Mouse (Mus musculus): ENCODE measurements around the gene Tnip1. TPM values are rescaled to one million over a fixed set of nuclear protein-coding genes. Genes with fewer than 3 reads are reported as not detected.

Tnip1 gene
- polyA plus RNA-seq (2015; fragmentation: Nextera tagmentation; extraction: Ambion mirVana) = 11.3 and 13.2 TPM in 2 replicates

- Histone ChIP-seq H3K4me2 (replicated peaks) (no peak within 1 kb of the TSS), H3K36me3 (no peaks in the 10 kb centered on the region), H3K4me1 (no peaks in the 10 kb centered on the region), H3K4me3 (no peak within 1 kb of the TSS), H3K27ac (replicated peaks) (no peak within 1 kb of the TSS), H3K27me3 (no peaks in the 10 kb centered on the region), H3K9me3 (no peaks in the 10 kb centered on the region), H3K9ac (replicated peaks) (no peak within 1 kb of the TSS)
- ATAC-seq (replicated peaks) = no peak
- 49% methylated on average over 6 of the region's 6 CpGs for WGBS
Measured at GRCm38 (mm10) chr11:54962810-54963209, at the start of gene Tnip1. TSS of gene Tnip1 (minus strand) at chr11:54962917.

DNA sequence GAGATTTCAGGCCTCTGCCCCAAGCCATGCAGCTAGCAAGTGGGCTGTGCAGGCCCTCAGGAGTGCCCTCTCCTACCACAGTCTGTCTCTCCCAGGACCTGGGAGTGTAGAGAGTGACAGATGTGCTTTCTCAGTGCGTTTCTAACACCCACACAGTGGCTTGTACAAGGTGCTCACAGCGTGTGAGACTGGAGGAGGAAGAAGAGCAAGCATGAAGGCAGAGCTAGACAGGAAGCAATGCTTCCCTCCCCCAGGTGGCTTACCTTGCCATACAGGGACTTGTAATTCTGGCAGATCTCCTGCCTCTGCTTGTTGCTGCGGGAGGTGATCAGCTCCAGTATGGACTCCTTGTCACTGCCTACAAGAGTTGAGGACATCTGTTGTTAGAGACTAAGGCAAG, 48.7 kb upstream of the Tnip1 start:
- Histone ChIP-seq H3K36me3 (peaks cover 24% of the 10 kb centered on the region; the same call in 1 of the 2 replicates), H3K4me1 (peaks cover 14% of the 10 kb centered on the region), H3K9ac (replicated peaks) (no peak overlapping the region), H3K9me3 (no peaks in the 10 kb centered on the region), H3K4me2 (replicated peaks) (no peak overlapping the region), H3K27me3 (no peaks in the 10 kb centered on the region), H3K27ac (replicated peaks) (no peak overlapping the region), H3K4me3 (no peak overlapping the region)
- no peak for ATAC-seq (replicated peaks)
- 91% methylated on average over 3 of the region's 3 CpGs for WGBS

DNA sequence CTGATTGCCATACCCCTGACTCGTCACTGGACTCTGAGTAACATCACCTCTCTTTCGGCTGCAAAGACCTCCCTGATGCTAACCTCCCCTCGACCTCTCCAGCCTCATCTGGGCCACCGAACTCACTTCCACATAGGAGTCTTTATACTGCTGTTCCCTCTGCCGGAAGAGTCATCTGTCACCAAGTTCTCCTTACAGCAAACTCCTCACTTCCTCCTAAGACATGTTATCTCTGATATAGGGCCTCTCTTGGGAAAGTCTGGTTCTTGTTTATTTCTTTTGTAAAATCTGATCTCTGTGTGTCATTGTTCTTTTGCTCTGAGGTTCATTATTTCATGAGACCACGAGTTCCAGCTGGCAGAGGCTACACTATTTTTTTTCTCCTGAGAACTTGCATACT, 45.5 kb upstream of the Tnip1 start:
- no peak for ATAC-seq (replicated peaks)
- Histone ChIP-seq H3K27me3 (no peaks in the 10 kb centered on the region), H3K4me2 (replicated peaks) (no peak overlapping the region), H3K36me3 (peaks cover 32% of the 10 kb centered on the region; the same call in 1 of the 2 replicates), H3K4me1 (no peaks in the 10 kb centered on the region), H3K27ac (replicated peaks) (no peak overlapping the region), H3K9ac (replicated peaks) (no peak overlapping the region), H3K9me3 (no peaks in the 10 kb centered on the region), H3K4me3 (no peak overlapping the region)
- WGBS = 88% methylated on average over 6 of the region's 6 CpGs

- 81% methylated on average over 5 of the region's 5 CpGs for WGBS
- Histone ChIP-seq H3K9me3 (no peaks in the 10 kb centered on the region), H3K4me2 (replicated peaks) (no peak overlapping the region), H3K27ac (replicated peaks) (no peak overlapping the region), H3K27me3 (no peaks in the 10 kb centered on the region), H3K4me1 (no peaks in the 10 kb centered on the region), H3K4me3 (no peak overlapping the region), H3K36me3 (peaks cover 39% of the 10 kb centered on the region), H3K9ac (replicated peaks) (no peak overlapping the region)
- no peak for ATAC-seq (replicated peaks)
Measured at GRCm38 (mm10) chr11:55005684-55006083, 43.0 kb upstream of the Tnip1 start.

- peaks cover 34% of the 10 kb centered on the region for H3K36me3 ChIP-seq
- WGBS = 90% methylated on average over 7 of the region's 7 CpGs
- H3K4me1 ChIP-seq = no peaks in the 10 kb centered on the region
- ATAC-seq (replicated peaks) = no peak
- H3K4me3 ChIP-seq = no peak overlapping the region
- no peak overlapping the region for H3K4me2 ChIP-seq (replicated peaks)
- H3K9ac ChIP-seq (replicated peaks) = no peak overlapping the region
- no peak overlapping the region for H3K27ac ChIP-seq (replicated peaks)
- H3K9me3 ChIP-seq = no peaks in the 10 kb centered on the region
- no peaks in the 10 kb centered on the region for H3K27me3 ChIP-seq
Measured at GRCm38 (mm10) chr11:55004970-55005502, 42.3 kb upstream of the Tnip1 start.

DNA sequence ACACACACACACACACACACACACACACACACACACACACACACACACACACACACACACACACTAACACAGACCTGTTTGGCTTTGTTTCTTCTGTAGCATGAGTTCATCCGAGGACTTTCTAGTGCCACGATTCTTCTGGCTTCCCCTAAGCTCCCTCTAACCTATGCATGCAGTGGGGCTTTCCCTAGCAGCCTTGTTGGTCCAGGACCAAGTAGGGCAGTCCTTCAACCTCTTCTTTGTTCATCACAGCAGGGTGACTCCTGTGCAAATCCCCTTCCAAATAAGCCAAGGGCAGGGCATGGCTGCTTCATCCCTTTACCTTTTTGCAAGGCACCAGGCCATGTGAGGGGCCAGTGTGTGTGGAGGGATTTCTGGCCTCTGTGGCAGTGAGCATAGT, 36.0 kb upstream of the Tnip1 start:
- H3K4me3 ChIP-seq = no peak overlapping the region
- peaks cover 12% of the 10 kb centered on the region for H3K36me3 ChIP-seq
- H3K9ac ChIP-seq (replicated peaks) = no peak overlapping the region
- ATAC-seq (replicated peaks) = no peak
- H3K27ac ChIP-seq (replicated peaks) = no peak overlapping the region
- 33% methylated on average over 2 of the region's 2 CpGs for WGBS
- H3K4me2 ChIP-seq (replicated peaks) = no peak overlapping the region
- no peaks in the 10 kb centered on the region for H3K9me3 ChIP-seq
- H3K27me3 ChIP-seq = no peaks in the 10 kb centered on the region
- no peaks in the 10 kb centered on the region for H3K4me1 ChIP-seq

DNA sequence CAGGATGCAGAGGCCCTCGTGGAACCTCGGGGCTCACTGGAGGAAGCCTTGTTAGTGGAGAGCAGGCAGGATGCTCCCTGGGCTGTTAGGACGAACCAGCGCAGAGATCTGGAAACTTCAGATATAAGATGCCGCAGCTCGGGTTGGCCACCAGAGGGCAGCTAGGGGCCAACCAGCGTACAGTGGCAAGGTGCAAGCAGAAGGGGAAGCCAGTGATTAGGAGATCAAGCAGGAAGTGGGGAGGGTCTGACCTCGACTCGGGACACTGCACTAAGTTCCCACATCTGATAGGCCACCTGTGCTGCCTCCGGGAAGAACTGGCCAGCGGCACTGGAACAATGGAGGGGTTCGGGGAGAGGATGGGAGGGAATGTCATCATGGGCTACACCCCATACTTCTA, 35.6 kb upstream of the Tnip1 start:
- H3K4me2 ChIP-seq (replicated peaks) = no peak overlapping the region
- no peak overlapping the region for H3K9ac ChIP-seq (replicated peaks)
- no peaks in the 10 kb centered on the region for H3K4me1 ChIP-seq
- no peak overlapping the region for H3K4me3 ChIP-seq
- H3K27ac ChIP-seq (replicated peaks) = no peak overlapping the region
- WGBS = 5% methylated on average over 12 of the region's 12 CpGs
- ATAC-seq (replicated peaks) = peak; percentile 66
- no peaks in the 10 kb centered on the region for H3K27me3 ChIP-seq
- H3K9me3 ChIP-seq = no peaks in the 10 kb centered on the region
- H3K36me3 ChIP-seq = peaks cover 12% of the 10 kb centered on the region

- H3K9me3 ChIP-seq = no peaks in the 10 kb centered on the region
- no peak overlapping the region for H3K27ac ChIP-seq (replicated peaks)
- no peaks in the 10 kb centered on the region for H3K27me3 ChIP-seq
- H3K36me3 ChIP-seq = peaks cover 6% of the 10 kb centered on the region
- 45% methylated on average over 7 of the region's 7 CpGs for WGBS
- H3K4me2 ChIP-seq (replicated peaks) = no peak overlapping the region
- H3K9ac ChIP-seq (replicated peaks) = no peak overlapping the region
- H3K4me3 ChIP-seq = no peak overlapping the region
- no peak for ATAC-seq (replicated peaks)
- no peaks in the 10 kb centered on the region for H3K4me1 ChIP-seq
Measured at GRCm38 (mm10) chr11:54996176-54996575, 33.5 kb upstream of the Tnip1 start.

DNA sequence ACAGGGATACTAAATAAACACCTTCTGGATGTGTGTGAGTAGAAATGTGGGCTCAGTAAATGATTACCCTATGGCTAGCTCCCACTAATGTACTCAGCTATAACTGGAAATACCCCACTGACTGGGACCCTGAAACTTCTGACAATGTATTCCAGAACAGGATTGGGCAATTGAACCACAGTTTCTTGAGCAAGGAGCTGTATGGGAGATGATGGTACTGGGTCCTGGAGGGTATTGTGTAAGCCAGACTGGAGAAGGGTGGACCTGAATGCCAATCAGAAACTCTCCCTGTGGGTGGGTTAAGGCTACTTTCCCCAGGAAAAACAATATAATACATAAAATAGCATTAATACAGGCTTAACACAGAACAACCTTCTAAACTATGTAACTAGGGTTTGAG, 27.2 kb upstream of the Tnip1 start:
- Histone ChIP-seq H3K4me3 (no peak overlapping the region), H3K27ac (replicated peaks) (no peak overlapping the region), H3K27me3 (no peaks in the 10 kb centered on the region), H3K4me1 (no peaks in the 10 kb centered on the region), H3K4me2 (replicated peaks) (no peak overlapping the region), H3K36me3 (no peaks in the 10 kb centered on the region), H3K9me3 (no peaks in the 10 kb centered on the region), H3K9ac (replicated peaks) (no peak overlapping the region)
- no peak for ATAC-seq (replicated peaks)

DNA sequence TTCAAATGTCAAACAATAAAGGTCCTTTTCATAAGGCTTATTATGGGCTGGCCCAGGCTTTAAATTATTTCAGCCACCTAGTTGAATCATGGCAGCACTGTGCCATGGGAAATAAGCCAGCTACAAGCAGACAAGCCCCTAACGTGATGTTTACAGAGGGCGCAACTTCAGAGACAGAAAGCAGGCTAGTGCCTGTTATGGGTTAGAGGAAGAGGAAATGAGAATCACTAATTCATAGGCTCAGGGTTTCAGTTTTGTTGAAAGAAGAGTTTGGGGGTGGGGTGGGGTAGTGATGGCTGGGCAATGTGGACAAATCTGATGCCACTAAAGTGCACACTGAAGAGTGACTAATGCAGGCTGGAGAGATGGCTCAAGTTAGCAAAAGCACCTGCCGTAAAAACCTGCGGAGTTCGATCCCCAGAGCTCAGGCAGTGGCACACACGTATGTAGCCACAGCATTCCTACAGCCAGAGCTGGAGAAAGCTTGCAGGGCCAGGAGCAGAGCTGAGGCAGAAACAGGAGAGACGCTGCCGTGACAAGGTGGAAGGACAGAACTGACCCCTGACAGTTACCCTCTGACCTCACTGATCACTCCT, 26.1 kb upstream of the Tnip1 start:
- 77% methylated on average over 8 of the region's 8 CpGs for WGBS
- no peak for ATAC-seq (replicated peaks)

DNA sequence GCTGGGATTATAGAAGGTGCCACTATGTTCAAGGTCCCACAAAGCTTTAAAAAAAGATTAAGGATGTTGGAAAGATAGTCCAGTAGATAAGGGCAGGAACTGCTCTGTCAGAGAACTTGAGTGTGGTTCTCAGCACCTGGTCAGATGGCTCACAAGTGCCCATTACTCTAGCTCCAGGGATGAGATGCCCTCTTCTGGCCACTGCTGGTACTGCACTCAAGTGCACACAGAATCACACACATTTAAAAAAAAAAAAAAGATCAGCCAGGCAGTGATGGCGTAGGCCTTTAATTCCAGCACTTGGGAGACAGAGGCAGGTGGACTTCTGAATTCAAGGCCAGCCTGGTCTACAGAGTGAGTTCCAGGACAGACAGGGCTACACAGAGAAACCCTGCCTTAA, 25.3 kb upstream of the Tnip1 start:
- H3K27ac ChIP-seq (replicated peaks) = no peak overlapping the region
- ATAC-seq (replicated peaks) = no peak
- H3K4me1 ChIP-seq = no peaks in the 10 kb centered on the region
- H3K4me2 ChIP-seq (replicated peaks) = no peak overlapping the region
- no peak overlapping the region for H3K4me3 ChIP-seq
- WGBS = 88% methylated on average over 1 of the region's 1 CpGs
- no peaks in the 10 kb centered on the region for H3K9me3 ChIP-seq
- H3K27me3 ChIP-seq = no peaks in the 10 kb centered on the region
- no peak overlapping the region for H3K9ac ChIP-seq (replicated peaks)
- H3K36me3 ChIP-seq = no peaks in the 10 kb centered on the region

More for the DNA sequence above, 26.1 kb upstream of the Tnip1 start:
- no peaks in the 10 kb centered on the region for H3K27me3 ChIP-seq
- no peaks in the 10 kb centered on the region for H3K4me1 ChIP-seq
- H3K9me3 ChIP-seq = no peaks in the 10 kb centered on the region
- H3K4me3 ChIP-seq = no peak overlapping the region
- H3K36me3 ChIP-seq = no peaks in the 10 kb centered on the region
- H3K4me2 ChIP-seq (replicated peaks) = no peak overlapping the region
- H3K9ac ChIP-seq (replicated peaks) = no peak overlapping the region
- no peak overlapping the region for H3K27ac ChIP-seq (replicated peaks)

DNA sequence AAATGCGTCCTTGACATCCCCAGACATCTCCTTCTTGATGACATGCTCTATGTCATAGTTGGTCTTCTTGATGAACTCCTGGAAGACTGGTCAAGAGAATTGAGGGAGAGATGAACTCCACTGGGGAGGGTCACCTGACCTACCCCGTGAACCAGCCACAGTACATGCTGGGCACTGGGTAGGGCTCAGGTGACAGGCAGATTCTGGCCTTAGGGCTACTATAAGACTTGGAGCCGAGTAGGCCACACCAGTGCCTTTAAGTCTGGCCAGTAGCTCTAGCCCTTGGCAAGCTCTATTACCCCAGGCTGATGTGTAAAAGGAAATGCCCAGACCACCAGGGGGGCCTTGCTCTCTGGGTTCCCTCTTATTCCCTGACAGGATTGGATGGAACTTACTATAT, 22.4 kb upstream of the Tnip1 start:
- H3K27me3 ChIP-seq = no peaks in the 10 kb centered on the region
- H3K4me3 ChIP-seq = no peak overlapping the region
- no peak overlapping the region for H3K9ac ChIP-seq (replicated peaks)
- no peaks in the 10 kb centered on the region for H3K4me1 ChIP-seq
- H3K36me3 ChIP-seq = peaks cover 9% of the 10 kb centered on the region; the same call in 1 of the 2 replicates
- 77% methylated on average over 3 of the region's 3 CpGs for WGBS
- no peak; the same call in 1 of the 2 replicates for ATAC-seq (replicated peaks)
- H3K27ac ChIP-seq (replicated peaks) = no peak overlapping the region
- no peaks in the 10 kb centered on the region for H3K9me3 ChIP-seq
- H3K4me2 ChIP-seq (replicated peaks) = no peak overlapping the region

DNA sequence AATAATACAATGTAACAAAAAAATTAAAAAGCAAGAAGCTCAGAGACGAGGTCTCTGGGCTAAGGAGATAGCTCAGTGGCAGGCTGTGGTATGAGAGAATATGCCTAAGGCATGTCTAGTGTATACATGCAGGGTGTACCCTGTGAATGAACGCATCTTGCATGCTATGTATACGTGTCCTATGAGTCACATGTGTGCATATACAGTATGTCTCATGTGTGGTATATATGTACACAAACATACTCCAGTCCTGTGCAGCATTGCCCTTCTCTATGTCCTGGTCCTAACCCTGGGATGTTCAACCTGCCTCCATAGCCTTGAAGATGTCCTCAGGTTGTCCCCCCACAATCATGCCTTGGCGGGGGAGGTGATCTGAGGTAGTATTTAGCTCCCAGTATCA, 21.9 kb upstream of the Tnip1 start:
- 58% methylated on average over 4 of the region's 4 CpGs for WGBS
- H3K36me3 ChIP-seq = peaks cover 9% of the 10 kb centered on the region; the same call in 1 of the 2 replicates
- no peak overlapping the region for H3K4me2 ChIP-seq (replicated peaks)
- no peaks in the 10 kb centered on the region for H3K4me1 ChIP-seq
- ATAC-seq (replicated peaks) = peak; percentile 57; the same call in 1 of the 2 replicates
- no peaks in the 10 kb centered on the region for H3K9me3 ChIP-seq
- no peak overlapping the region for H3K9ac ChIP-seq (replicated peaks)
- H3K4me3 ChIP-seq = no peak overlapping the region
- no peak overlapping the region for H3K27ac ChIP-seq (replicated peaks)
- H3K27me3 ChIP-seq = no peaks in the 10 kb centered on the region

Measured in forebrain, embryonic 15.5 days (tissue).